Mouse (Mus musculus) brain, embryonic 14.5 days (tissue): ENCODE data around the gene Syk.

Source experiments
- CTCF ChIP-seq: fragments of 200-500 bp; IDR thresholded peaks from 2 replicates; pipeline ENCODE4 v1.5.1; 2012; ENCODE audit warnings: inconsistent platforms, mild to moderate bottlenecking, moderate library complexity, borderline replicate concordance; ENCODE audit not compliant: insufficient read depth, insufficient read length; ENCODE audit errors: extremely low read depth
- POLR2A ChIP-seq: fragments of 200-500 bp; IDR thresholded peaks from 2 replicates; pipeline ENCODE4 v1.6.1; 2012; ENCODE audit warnings: mild to moderate bottlenecking, inconsistent platforms, borderline replicate concordance; ENCODE audit not compliant: poor library complexity, insufficient read depth, insufficient read length, severe bottlenecking; ENCODE audit errors: extremely low read depth

- no peak for TF ChIP-seq CTCF
- TF ChIP-seq POLR2A = no peak
These were observed 93.9 kb downstream of the Syk start for GRCm38 (mm10) chr13:52676671-52677445.
